Mouse (Mus musculus): ENCODE results near the gene Arsg. TPM values are rescaled to one million over a fixed set of nuclear protein-coding genes. Genes with fewer than 3 reads are reported as not detected.
"Not testable (repeated sequence)": the region's sequence is repeated elsewhere in the genome, so short reads cannot be mapped to it uniquely, and the experiment has no call there.

The Arsg gene
- total RNA-seq, 1 experiment, result 1.0 TPM

- no peaks in the 10 kb centered on the region for H3K4me1 ChIP-seq (ENCODE audit: control insufficient read depth in 2 of 2, insufficient read depth in 2 of 2, low read length in 2 of 2, poor library complexity in 1 of 2)
- no peak for DNase-seq (ENCODE audit: low read depth, low spot score)
- no peaks in the 10 kb centered on the region for H3K36me3 ChIP-seq (ENCODE audit: control insufficient read depth, insufficient read depth, low read length, poor library complexity, severe bottlenecking)
- no peak overlapping the region for H3K9ac ChIP-seq (ENCODE audit: insufficient read depth, low read depth, low read length, poor library complexity, severe bottlenecking)
- no peak for TF ChIP-seq HCFC1 (IDR thresholded peaks at IDR 0.05; ENCODE audit: borderline replicate concordance, insufficient read depth, low read length)
- TF ChIP-seq ZC3H11A (IDR thresholded peaks at IDR 0.05; ENCODE audit: borderline replicate concordance, low read depth, low read length), result no peak
- no peak for TF ChIP-seq ZNF384 (IDR thresholded peaks at IDR 0.05; ENCODE audit: low read depth, low read length)
- TF ChIP-seq MAFK (IDR thresholded peaks at IDR 0.05; ENCODE audit: insufficient read depth, low read depth, low read length), result no peak
- TF ChIP-seq CHD2 (IDR thresholded peaks at IDR 0.05; ENCODE audit: low read depth, low read length), result no peak
- H3K27ac ChIP-seq (ENCODE audit: insufficient read depth, low read depth, low read length, poor library complexity, severe bottlenecking), result no peak overlapping the region
- no peaks in the 10 kb centered on the region for H3K9me3 ChIP-seq (ENCODE audit: control insufficient read depth, insufficient read depth, low read depth, low read length)
- H3K4me3 ChIP-seq (ENCODE audit: insufficient read depth in 1 of 2, low read depth in 1 of 2, low read length in 2 of 2, poor library complexity in 1 of 2, severe bottlenecking in 1 of 2), result no peak overlapping the region
- in situ Hi-C loops (cut with MboI; ENCODE audit: low sequenced_read_pairs in 2 of 2, unreplicated experiment in 2 of 2), result no loop called here
Observed at GRCm38 (mm10) chr11:109491844-109492243, 18.7 kb downstream of the Arsg start.

GRCm38 (mm10) chr11:109492847-109493464 lies 19.8 kb downstream of the Arsg start:
- H3K4me3 ChIP-seq (ENCODE audit: insufficient read depth in 1 of 2, low read depth in 1 of 2, low read length in 2 of 2, poor library complexity in 1 of 2, severe bottlenecking in 1 of 2); H3K9ac ChIP-seq (ENCODE audit: insufficient read depth, low read depth, low read length, poor library complexity, severe bottlenecking); in situ Hi-C loops (cut with MboI; ENCODE audit: low sequenced_read_pairs in 2 of 2, unreplicated experiment in 2 of 2); H3K36me3 ChIP-seq (ENCODE audit: control insufficient read depth, insufficient read depth, low read length, poor library complexity, severe bottlenecking); DNase-seq (ENCODE audit: low read depth, low spot score); H3K9me3 ChIP-seq (ENCODE audit: control insufficient read depth, insufficient read depth, low read depth, low read length); H3K4me1 ChIP-seq (ENCODE audit: control insufficient read depth in 2 of 2, insufficient read depth in 2 of 2, low read length in 2 of 2, poor library complexity in 1 of 2); H3K27ac ChIP-seq (ENCODE audit: insufficient read depth, low read depth, low read length, poor library complexity, severe bottlenecking): not testable (repeated sequence)

- Histone ChIP-seq H3K4me1 (ENCODE audit: control insufficient read depth in 2 of 2, insufficient read depth in 2 of 2, low read length in 2 of 2, poor library complexity in 1 of 2) (no peaks in the 10 kb centered on the region), H3K27ac (ENCODE audit: insufficient read depth, low read depth, low read length, poor library complexity, severe bottlenecking) (no peak overlapping the region), H3K36me3 (ENCODE audit: control insufficient read depth, insufficient read depth, low read length, poor library complexity, severe bottlenecking) (no peaks in the 10 kb centered on the region), H3K9me3 (ENCODE audit: control insufficient read depth, insufficient read depth, low read depth, low read length) (no peaks in the 10 kb centered on the region), H3K9ac (ENCODE audit: insufficient read depth, low read depth, low read length, poor library complexity, severe bottlenecking) (no peak overlapping the region), H3K4me3 (ENCODE audit: insufficient read depth in 1 of 2, low read depth in 1 of 2, low read length in 2 of 2, poor library complexity in 1 of 2, severe bottlenecking in 1 of 2) (no peak overlapping the region)
- in situ Hi-C loops (cut with MboI; ENCODE audit: low sequenced_read_pairs in 2 of 2, unreplicated experiment in 2 of 2), result no loop called here
- DNase-seq (ENCODE audit: low read depth, low spot score), result no peak
- no peak for TF ChIP-seq ZC3H11A (IDR thresholded peaks at IDR 0.05; ENCODE audit: borderline replicate concordance, low read depth, low read length)
- TF ChIP-seq HCFC1 (IDR thresholded peaks at IDR 0.05; ENCODE audit: borderline replicate concordance, insufficient read depth, low read length), result no peak
- no peak for TF ChIP-seq ZNF384 (IDR thresholded peaks at IDR 0.05; ENCODE audit: low read depth, low read length)
- no peak for TF ChIP-seq CHD2 (IDR thresholded peaks at IDR 0.05; ENCODE audit: low read depth, low read length)
- no peak for TF ChIP-seq MAFK (IDR thresholded peaks at IDR 0.05; ENCODE audit: insufficient read depth, low read depth, low read length)
Observed at GRCm38 (mm10) chr11:109494890-109495770, 22.0 kb downstream of the Arsg start.

- no peaks in the 10 kb centered on the region for H3K36me3 ChIP-seq (ENCODE audit: control insufficient read depth, insufficient read depth, low read length, poor library complexity, severe bottlenecking)
- no peaks in the 10 kb centered on the region for H3K9me3 ChIP-seq (ENCODE audit: control insufficient read depth, insufficient read depth, low read depth, low read length)
- H3K4me3 ChIP-seq (ENCODE audit: insufficient read depth in 1 of 2, low read depth in 1 of 2, low read length in 2 of 2, poor library complexity in 1 of 2, severe bottlenecking in 1 of 2), result no peak overlapping the region
- H3K27ac ChIP-seq (ENCODE audit: insufficient read depth, low read depth, low read length, poor library complexity, severe bottlenecking), result no peak overlapping the region
- in situ Hi-C loops (cut with MboI; ENCODE audit: low sequenced_read_pairs in 2 of 2, unreplicated experiment in 2 of 2), result no loop called here
- no peak for DNase-seq (ENCODE audit: low read depth, low spot score)
- no peak overlapping the region for H3K9ac ChIP-seq (ENCODE audit: insufficient read depth, low read depth, low read length, poor library complexity, severe bottlenecking)
- TF ChIP-seq CHD2 (IDR thresholded peaks at IDR 0.05; ENCODE audit: low read depth, low read length), result no peak
- no peak for TF ChIP-seq ZNF384 (IDR thresholded peaks at IDR 0.05; ENCODE audit: low read depth, low read length)
- no peak for TF ChIP-seq HCFC1 (IDR thresholded peaks at IDR 0.05; ENCODE audit: borderline replicate concordance, insufficient read depth, low read length)
- no peak for TF ChIP-seq ZC3H11A (IDR thresholded peaks at IDR 0.05; ENCODE audit: borderline replicate concordance, low read depth, low read length)
- no peak for TF ChIP-seq MAFK (IDR thresholded peaks at IDR 0.05; ENCODE audit: insufficient read depth, low read depth, low read length)
- no peaks in the 10 kb centered on the region for H3K4me1 ChIP-seq (ENCODE audit: control insufficient read depth in 2 of 2, insufficient read depth in 2 of 2, low read length in 2 of 2, poor library complexity in 1 of 2)
Observed at GRCm38 (mm10) chr11:109495771-109496474, 22.7 kb downstream of the Arsg start.

All from ES-E14 (cell line).